Mouse (Mus musculus) monocyte, adult 59 days (primary cell): ENCODE measurements around the gene Olfr77. TPM values are rescaled to one million over a fixed set of nuclear protein-coding genes. Genes with fewer than 3 reads are reported as not detected.

ENCODE experiments used
- total RNA-seq, 2 experiments: library from RNA; stranded (reverse); gene quantifications; one replicate each; pipeline ENCODE4 v1.2.4; 2023

The Olfr77 gene
- not detected for total RNA-seq

DNA sequence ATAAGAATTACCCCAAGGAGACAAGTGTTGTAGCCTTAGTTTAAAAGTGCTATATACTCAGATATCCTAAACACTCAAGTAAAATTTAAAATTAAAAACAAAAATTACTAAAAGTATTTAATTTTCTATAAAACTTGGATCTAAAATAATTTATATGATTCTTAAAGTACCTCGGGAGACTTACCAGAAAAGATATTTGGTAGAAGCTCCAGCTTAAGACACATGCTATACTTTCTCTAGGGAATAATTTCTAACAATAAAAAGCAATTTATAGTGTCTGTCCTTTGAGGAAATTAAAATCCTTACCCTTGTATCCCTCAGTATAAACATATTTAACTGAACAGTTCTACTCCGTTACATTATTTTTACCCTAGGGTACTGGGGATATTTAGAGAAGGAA is at the start of gene Olfr77:
Gene Olfr77 (plus strand): TSS at position 301 of the 400 bp plus-strand sequence.

DNA sequence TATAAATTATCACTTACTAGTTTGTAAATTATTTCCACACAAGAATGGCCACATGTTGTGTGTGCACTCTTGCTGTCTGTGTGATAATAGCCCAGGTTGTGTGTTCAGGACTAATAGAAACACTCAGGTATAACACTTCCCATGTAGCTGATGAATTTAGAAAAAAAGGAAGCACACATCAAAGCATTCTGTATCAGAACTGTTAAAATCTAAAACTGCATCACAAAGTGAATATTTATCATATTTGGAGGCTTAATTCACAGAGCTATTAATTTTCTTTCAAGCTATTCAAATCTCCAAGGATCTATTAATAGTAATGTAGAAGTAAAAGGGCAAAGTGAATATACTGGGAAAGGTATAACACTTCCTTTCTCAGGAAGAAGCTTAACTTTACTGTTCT is 28.8 kb upstream of the Olfr77 start, which contains the start of gene Olfr862:
Gene Olfr862 (minus strand): TSS at position 101 of the 400 bp plus-strand sequence.

Other genes starting within 250 kb of the Olfr77 start
- gene Olfr857, start 207.4 kb upstream of the Olfr77 start, total RNA-seq: not detected
- gene Olfr58, start 136.6 kb upstream of the Olfr77 start, total RNA-seq: not detected
- not detected for gene Olfr859, start 112.0 kb upstream of the Olfr77 start, total RNA-seq
- not detected for gene Olfr860, start 67.1 kb upstream of the Olfr77 start, total RNA-seq
- gene Olfr862, start 28.9 kb upstream of the Olfr77 start, total RNA-seq: not detected
- gene Olfr866, start 111.2 kb downstream of the Olfr77 start, total RNA-seq: not detected
- not detected for gene Olfr867, start 140.7 kb downstream of the Olfr77 start, total RNA-seq
- gene Olfr868, start 181.8 kb downstream of the Olfr77 start, total RNA-seq: not detected
- gene Olfr869, start 212.1 kb downstream of the Olfr77 start, total RNA-seq: not detected